Comparison of ENCODE assay signal across 29 mouse cellular contexts in the genomic region with DNA sequence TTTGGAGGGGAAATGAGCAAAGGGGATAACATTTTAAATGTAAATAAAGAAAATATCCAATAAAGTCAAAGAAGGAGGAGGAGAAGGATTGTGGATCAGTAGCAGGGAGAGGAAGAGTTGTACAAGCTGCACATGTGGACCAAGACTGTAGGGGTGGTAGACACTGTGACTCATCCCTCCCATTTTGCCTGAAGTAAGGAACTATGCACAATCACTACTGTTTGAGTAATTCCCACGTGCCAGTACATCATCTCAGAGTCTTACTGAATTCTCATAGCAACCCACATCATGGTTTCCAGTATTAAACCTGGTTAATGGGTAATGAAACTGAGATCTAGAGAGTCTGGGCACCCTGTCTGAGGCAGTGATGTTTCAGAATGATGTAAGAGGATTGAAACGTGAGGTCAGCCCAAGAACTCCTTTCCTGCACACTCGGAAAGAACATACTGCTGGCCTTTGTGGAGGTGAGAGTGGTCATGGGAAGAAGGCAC. TPM values are rescaled to one million over a fixed set of nuclear protein-coding genes. Genes with fewer than 3 reads are reported as not detected.
"Had no signal": no experiment of that assay in that cellular context is flagged by ENCODE, and none has a peak within 500 bp of the region (broad histone marks: within the 10 kb centered on the region; RNA-seq: fewer than 3 reads in every experiment).

No protein-coding gene starts in this region.

- DNase-seq: kidney, adult 11 months; kidney, adult 8-10 months; kidney, postnatal 10 days; kidney, postnatal 36 days; liver; liver, postnatal 0 days; lung, embryonic 14.5 days; lung, postnatal 36 days; midbrain, embryonic 14.5 days; retina, postnatal 1 day; right cerebral cortex, postnatal 4 days; thymus, adult 2 months; thymus, postnatal 25 days had no signal

- H3K4me2 ChIP-seq: kidney, embryonic 15.5 days; limb, embryonic 13.5 days; lung, embryonic 14.5 days; midbrain, embryonic 11.5 days; neural tube, embryonic 13.5 days had no signal

- H3K36me3 ChIP-seq: kidney, embryonic 15.5 days; limb, embryonic 10.5 days; limb, embryonic 13.5 days; neural tube, embryonic 13.5 days had no signal

- H3K4me3 ChIP-seq: kidney, embryonic 15.5 days; limb, embryonic 10.5 days; limb, embryonic 13.5 days; neural tube, embryonic 13.5 days had no signal

- H3K9ac ChIP-seq: kidney, embryonic 15.5 days; limb, embryonic 13.5 days; liver, embryonic 14.5 days; liver, postnatal 0 days; lung, embryonic 14.5 days; neural tube, embryonic 13.5 days had no signal

- H3K9me3 ChIP-seq: kidney, embryonic 15.5 days; limb, embryonic 10.5 days; limb, embryonic 13.5 days; neural tube, embryonic 13.5 days had no signal

- H3K4me1 ChIP-seq: limb, embryonic 10.5 days; neural tube, embryonic 13.5 days had no signal

- H3K27ac ChIP-seq: kidney, embryonic 15.5 days; limb, embryonic 10.5 days; limb, embryonic 13.5 days; liver, embryonic 14.5 days; neural tube, embryonic 13.5 days; stomach, postnatal 0 days had no signal

- H3K27me3 ChIP-seq: kidney, embryonic 15.5 days; limb, embryonic 13.5 days; neural tube, embryonic 13.5 days had no signal

- ATAC-seq: liver, postnatal 0 days; lung, postnatal 0 days had no signal

RNA-seq across cellular contexts. Expression of a gene that starts 4.8 kb away (rescaled TPM):
- total RNA-seq: layer of hippocampus, postnatal 14 days; left cerebral cortex, postnatal 25 days; megakaryocyte-erythroid progenitor cell, adult 5-6 weeks had no signal

RNA-seq across cellular contexts. Expression of a gene that starts 50.4 kb away (rescaled TPM):
- total RNA-seq: layer of hippocampus, postnatal 14 days; left cerebral cortex, postnatal 25 days; megakaryocyte progenitor cell, adult 5-6 weeks; megakaryocyte-erythroid progenitor cell, adult 5-6 weeks; neutrophil, adult 5-6 weeks had no signal
- polyA plus RNA-seq: intestine, embryonic 14.5 days; kidney, embryonic 15.5 days; limb, embryonic 10.5 days; limb, embryonic 13.5 days; liver, embryonic 14.5 days; liver, postnatal 0 days; lung, embryonic 14.5 days; lung, postnatal 0 days; midbrain, embryonic 11.5 days; midbrain, embryonic 14.5 days; neural tube, embryonic 13.5 days; stomach, embryonic 14.5 days; urinary bladder, adult 2 months had no signal
